Mouse (Mus musculus) kidney, postnatal 25 days (tissue): ENCODE results near the gene Myt1l.
A peak's percentile ranks its signal among the peaks of the same experiment; 100 is the strongest.

Experiments used
- DNase-seq, 2 experiments: peaks; one replicate each; pipeline ENCODE4 v3.0.0; 2021; ENCODE audit warnings: mixed read lengths in 2 of 2

Myt1l gene

GRCm38 (mm10) chr12:29823766-29824417, 295.7 kb downstream of the Myt1l start:
- no peak for DNase-seq

GRCm38 (mm10) chr12:29830571-29830970, 302.4 kb downstream of the Myt1l start:
- DNase-seq = no peak

- DNase-seq = no peak
Measured at GRCm38 (mm10) chr12:29831356-29831755, 303.2 kb downstream of the Myt1l start.

GRCm38 (mm10) chr12:29837301-29837791, 309.2 kb downstream of the Myt1l start:
- DNase-seq = peak in 1 of 2 experiments; percentile 11

- no peak for DNase-seq
Measured at GRCm38 (mm10) chr12:29838421-29838820, 310.2 kb downstream of the Myt1l start.

- DNase-seq = no peak
Measured at GRCm38 (mm10) chr12:29849936-29850335, 321.8 kb downstream of the Myt1l start.

GRCm38 (mm10) chr12:29854151-29854585, 326.0 kb downstream of the Myt1l start:
- no peak for DNase-seq

GRCm38 (mm10) chr12:29855007-29855406, 326.8 kb downstream of the Myt1l start:
- DNase-seq = peak; percentile 44 to 74

GRCm38 (mm10) chr12:29860986-29861385, 332.8 kb downstream of the Myt1l start:
- DNase-seq = no peak

GRCm38 (mm10) chr12:29868295-29868694, 340.1 kb downstream of the Myt1l start:
- no peak for DNase-seq

GRCm38 (mm10) chr12:29868781-29869180, 340.6 kb downstream of the Myt1l start:
- DNase-seq = no peak

GRCm38 (mm10) chr12:29872156-29872815, 344.1 kb downstream of the Myt1l start:
- DNase-seq = no peak

- no peak for DNase-seq
Measured at GRCm38 (mm10) chr12:29873281-29873772, 345.1 kb downstream of the Myt1l start.

- peak in 1 of 2 experiments; percentile 32 for DNase-seq
Measured at GRCm38 (mm10) chr12:29877977-29878376, 349.8 kb downstream of the Myt1l start.

- DNase-seq = peak; percentile 56 to 61
Measured at GRCm38 (mm10) chr12:29882871-29883617, 354.9 kb downstream of the Myt1l start.

GRCm38 (mm10) chr12:29884376-29884775, 356.2 kb downstream of the Myt1l start:
- no peak for DNase-seq

- peak in 1 of 2 experiments; percentile 44 for DNase-seq
Measured at GRCm38 (mm10) chr12:29894669-29895068, 366.5 kb downstream of the Myt1l start.

- DNase-seq = no peak
Measured at GRCm38 (mm10) chr12:29897533-29898085, 369.4 kb downstream of the Myt1l start.

GRCm38 (mm10) chr12:29904101-29904874, 376.1 kb downstream of the Myt1l start:
- DNase-seq = no peak

- DNase-seq = peak; percentile 70 to 81
Measured at GRCm38 (mm10) chr12:29907056-29907455, 378.9 kb downstream of the Myt1l start.

- DNase-seq = no peak
Measured at GRCm38 (mm10) chr12:29916139-29916538, 388.0 kb downstream of the Myt1l start.

GRCm38 (mm10) chr12:29916807-29917206, 388.6 kb downstream of the Myt1l start:
- DNase-seq = no peak
